Mouse (Mus musculus) CD4-positive helper T cell, adult 2 months (primary cell): ENCODE measurements around the gene Olfr1392.
"Not testable (repeated sequence)": the region's sequence is repeated elsewhere in the genome, so short reads cannot be mapped to it uniquely, and the experiment has no call there.

Source experiments
- DNase-seq: peaks from one replicate; pipeline ENCODE4 v3.0.0-alpha.2; 2012; ENCODE audit warnings: low read depth, missing footprints, low spot score

The Olfr1392 gene

DNA sequence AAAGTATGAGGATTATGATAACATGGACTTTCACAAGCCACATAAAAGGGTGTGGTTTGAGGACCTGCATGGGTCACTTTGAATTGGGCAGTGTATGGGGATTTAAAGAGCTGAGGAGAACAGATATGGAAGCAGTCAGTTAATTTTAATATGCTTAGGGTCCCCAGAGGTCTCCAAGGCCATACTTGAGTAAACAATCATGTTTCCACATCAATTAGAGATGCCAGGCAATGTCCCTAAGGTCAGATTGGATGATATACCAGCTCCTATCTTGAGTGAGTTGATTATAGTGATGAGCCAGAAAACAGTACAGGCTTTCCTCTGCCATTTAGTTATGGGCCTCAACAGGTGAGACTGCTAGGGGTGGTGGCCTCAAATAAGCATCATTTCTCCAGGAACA, 19.4 kb downstream of the Olfr1392 start, which contains the start of gene Olfr10:
TSS of gene Olfr10 (plus strand) at position 301 of the 400 bp plus-strand sequence.
- no peak for DNase-seq

DNA sequence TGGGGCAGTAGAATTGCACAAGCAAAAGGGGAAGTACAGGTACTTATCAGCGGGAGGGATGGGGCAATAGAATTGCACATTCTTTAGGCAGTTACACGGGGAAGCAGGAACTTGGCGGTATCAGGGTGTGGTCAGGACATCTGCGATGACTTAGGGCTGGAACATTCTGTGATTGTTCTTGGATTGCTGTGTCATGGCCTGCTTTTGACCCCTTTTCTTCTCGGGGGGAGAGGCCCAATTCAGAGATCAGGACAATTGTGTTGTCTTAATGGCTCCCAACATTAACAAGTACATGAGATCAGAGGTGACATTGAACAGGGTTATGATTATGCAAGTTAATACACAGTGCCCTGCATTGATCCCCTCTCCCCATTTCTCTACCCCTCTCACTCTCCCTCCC, 23.5 kb downstream of the Olfr1392 start:
- not testable (repeated sequence) for DNase-seq

DNA sequence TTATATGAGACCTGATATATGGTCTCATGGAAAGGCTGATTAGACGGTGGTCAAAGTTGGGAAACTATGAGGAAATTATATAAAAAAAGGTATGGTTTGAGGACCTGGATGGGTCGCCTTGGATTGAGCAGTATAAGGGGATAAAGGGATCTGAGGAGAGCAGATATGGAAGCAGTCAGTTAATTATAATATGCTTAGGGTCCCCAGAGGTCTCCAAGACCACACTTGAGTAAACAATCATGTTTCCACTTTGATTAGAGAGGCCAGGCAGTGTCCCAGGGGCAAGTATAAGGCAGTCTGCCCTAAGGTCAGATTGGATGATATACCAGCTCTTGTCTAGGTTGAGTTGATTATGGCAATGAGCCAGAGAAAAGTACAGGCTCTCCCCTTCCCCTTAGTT, 37.4 kb downstream of the Olfr1392 start, which contains the start of gene Olfr1391:
TSS of gene Olfr1391 (plus strand) at position 301 of the 400 bp plus-strand sequence.
- no peak for DNase-seq

DNA sequence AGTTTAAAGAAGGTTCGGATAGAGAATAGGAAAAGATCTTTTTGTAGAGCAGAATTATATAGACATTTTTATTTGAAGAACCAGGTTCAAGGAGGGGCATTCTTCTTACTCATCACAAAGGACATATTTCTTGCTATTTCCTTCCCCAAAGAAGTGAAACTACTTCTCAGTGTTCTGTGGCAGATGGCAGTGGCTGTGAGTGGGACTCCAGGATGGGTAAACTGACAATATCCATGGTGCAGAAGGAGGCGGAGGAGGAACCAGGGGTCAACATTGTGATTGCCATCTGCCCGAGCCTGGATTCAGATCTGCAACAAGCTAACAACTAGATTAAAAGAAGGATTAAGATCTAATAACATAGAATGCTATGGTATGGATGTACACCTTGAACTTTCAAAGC, 41.6 kb downstream of the Olfr1392 start:
- DNase-seq: no peak

DNA sequence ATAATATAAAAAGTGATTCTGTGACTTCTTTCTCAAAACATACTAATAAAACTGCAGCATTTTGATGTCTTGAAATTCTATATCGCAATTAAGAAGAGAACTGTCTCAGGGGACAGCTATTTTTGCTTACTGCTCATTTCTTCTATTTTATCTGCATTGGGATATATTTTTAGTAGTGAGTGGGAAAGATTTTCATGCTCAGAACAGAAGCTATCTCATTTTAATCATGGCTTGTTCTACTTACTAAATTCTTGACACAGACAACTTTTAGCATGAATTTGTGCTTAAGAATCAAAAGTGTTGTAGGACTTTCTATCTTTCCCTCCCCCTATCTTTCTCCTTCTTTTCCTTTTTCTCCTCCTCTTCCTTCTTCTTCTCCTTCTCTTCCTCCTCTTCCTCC, 44.6 kb downstream of the Olfr1392 start:
- DNase-seq: no peak

DNA sequence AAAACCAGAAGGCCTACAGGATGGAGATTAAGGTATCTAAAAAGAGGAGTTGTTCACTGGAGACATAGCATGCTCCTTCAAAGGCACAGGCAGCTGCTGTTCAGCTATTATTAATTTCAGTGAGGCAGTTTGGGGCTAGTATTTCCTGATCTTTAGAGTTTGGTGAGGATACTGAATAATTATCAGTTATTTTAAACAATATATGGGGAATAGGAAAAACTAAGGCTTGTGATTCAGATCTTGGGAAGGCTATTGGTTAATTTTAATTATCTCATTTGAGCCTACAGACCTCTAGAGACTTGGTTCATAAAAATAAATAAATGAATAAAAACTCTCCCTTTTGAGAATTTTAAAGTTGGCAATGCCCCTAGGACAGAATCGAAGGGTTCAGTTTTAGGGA, 49.8 kb downstream of the Olfr1392 start, which contains the start of gene Olfr1390:
TSS of gene Olfr1390 (plus strand) at position 301 of the 400 bp plus-strand sequence.
- no peak for DNase-seq

DNA sequence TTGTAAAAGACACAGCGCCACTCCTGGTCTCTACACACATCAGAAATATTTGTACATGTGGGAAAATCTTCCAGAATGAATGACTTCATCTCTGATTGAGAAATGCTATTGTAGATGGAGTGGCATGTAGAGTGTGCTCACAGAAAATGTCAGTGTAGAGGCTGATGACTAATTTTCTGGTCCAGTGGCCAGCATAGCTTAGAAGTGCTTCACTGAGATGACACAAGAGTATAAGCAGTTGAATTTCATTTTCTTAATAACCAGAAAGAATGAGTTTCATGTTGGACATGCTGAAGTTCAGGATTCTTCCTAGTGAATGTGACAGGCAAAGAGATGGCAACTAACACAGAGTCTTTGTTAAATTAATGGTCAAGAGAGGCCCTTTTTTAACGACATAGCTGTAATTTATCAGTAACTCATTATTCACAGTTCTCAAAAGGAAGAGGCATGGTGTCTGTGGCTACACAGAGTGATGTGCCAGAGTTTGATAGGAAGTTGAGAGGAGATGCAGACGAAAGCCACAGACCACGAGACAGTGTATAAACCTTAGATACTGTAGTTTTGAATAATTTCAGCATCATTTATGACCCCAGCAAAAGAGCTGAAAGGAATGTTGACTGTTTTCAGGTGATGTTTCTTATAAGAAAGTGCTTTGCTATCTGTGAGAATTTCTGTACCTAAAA, 52.2 kb downstream of the Olfr1392 start:
- DNase-seq: no peak
